Mouse (Mus musculus) kidney, adult 2 months (tissue): ENCODE measurements around the gene Gys1. TPM values are rescaled to one million over a fixed set of nuclear protein-coding genes. Genes with fewer than 3 reads are reported as not detected.

Experiments
- DNase-seq: peaks from one replicate; pipeline ENCODE4 v3.0.0; 2021
- H3K27ac ChIP-seq: fragments of 200-500 bp; 2 replicates; pipeline ENCODE4 v1.5.1; 2012; ENCODE audit warnings: low read depth, low read length, control low read depth, inconsistent platforms; ENCODE audit not compliant: insufficient read depth
- H3K27me3 ChIP-seq: fragments of 200-500 bp; replicated peaks from 2 replicates; pipeline ENCODE4 v1.6.1; 2012; ENCODE audit warnings: mild to moderate bottlenecking, moderate library complexity, low read length, inconsistent platforms; ENCODE audit not compliant: control insufficient read depth, insufficient read depth
- H3K36me3 ChIP-seq: fragments of 200-500 bp; 2 replicates; pipeline ENCODE4 v1.6.1; 2012; ENCODE audit warnings: mild to moderate bottlenecking, moderate library complexity, low read length, inconsistent platforms; ENCODE audit not compliant: control insufficient read depth, insufficient read depth
- H3K4me1 ChIP-seq: fragments of 200-500 bp; 2 replicates; pipeline ENCODE4 v1.6.1; 2011; ENCODE audit warnings: low read length; ENCODE audit not compliant: control insufficient read depth, insufficient read depth
- H3K4me3 ChIP-seq: fragments of 200-500 bp; 2 replicates; pipeline ENCODE4 v1.5.1; 2011; ENCODE audit warnings: mild to moderate bottlenecking, low read depth, low read length, control low read depth; ENCODE audit not compliant: insufficient read depth
- CTCF ChIP-seq: fragments of 200-500 bp; conservative IDR thresholded peaks from 2 replicates; pipeline ENCODE4 v1.5.1; 2011; ENCODE audit warnings: low read depth, mild to moderate bottlenecking, control low read depth, low read length, moderate library complexity, mixed read lengths; ENCODE audit not compliant: insufficient read depth, insufficient read length
- POLR2A ChIP-seq: fragments of 200-500 bp; IDR thresholded peaks from one replicate; pipeline ENCODE4 v1.6.1; 2011; ENCODE audit warnings: low read depth, low read length, control low read depth
- WGBS: fragments of 180-500 bp; shearing (Covaris S2); methylation state at CpG from one replicate; pipeline ENCODE4 v1.1.7; 2018; 5-methylcytosine and 5-hydroxymethylcytosine counted together
- polyA plus RNA-seq: library from polyadenylated mRNA; depleted of rRNA; stranded (reverse); fragments of >200 nt; gene quantifications from 2 replicates; pipeline ENCODE4 v1.2.3, GENCODE M21; 2012

The Gys1 gene
- polyA plus RNA-seq, 1 experiment = 57.4 TPM

DNA sequence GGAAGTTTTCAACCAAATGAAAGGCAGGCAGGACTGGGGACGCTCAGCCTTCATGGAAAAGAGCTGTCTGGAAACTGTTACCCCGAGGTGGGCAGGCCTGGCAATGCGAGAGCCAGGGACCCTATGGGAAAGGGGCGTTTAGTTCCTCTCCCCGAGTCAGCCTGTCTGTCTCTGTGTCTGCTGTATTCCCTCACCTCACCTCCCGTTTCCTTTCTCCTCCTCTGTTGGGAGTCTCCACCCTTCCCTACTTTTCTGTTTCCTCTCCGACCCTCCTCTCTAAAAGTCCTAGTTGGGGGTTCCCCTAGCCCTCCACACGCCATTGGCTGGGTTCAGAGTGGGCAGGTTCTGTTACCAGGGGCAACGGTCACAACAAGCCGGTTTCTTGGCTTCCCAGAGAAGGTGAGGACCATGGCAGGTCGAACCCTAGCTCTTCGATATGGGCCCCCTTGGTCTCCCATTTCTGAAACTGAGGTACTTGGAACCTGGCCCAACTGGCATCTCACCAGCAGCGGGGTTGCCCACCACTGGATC, 16.6 kb upstream of the Gys1 start:
- H3K36me3 ChIP-seq = no peaks in the 10 kb centered on the region; the same call in 1 of the 2 replicates
- 11% methylated on average over 13 of the region's 13 CpGs for WGBS
- DNase-seq = no peak
- no peak overlapping the region for H3K27ac ChIP-seq
- no peaks in the 10 kb centered on the region; the same call in 1 of the 2 replicates for H3K4me1 ChIP-seq
- TF ChIP-seq POLR2A = no peak
- TF ChIP-seq CTCF = no peak
- H3K4me3 ChIP-seq = no peak overlapping the region
- no peaks in the 10 kb centered on the region for H3K27me3 ChIP-seq

DNA sequence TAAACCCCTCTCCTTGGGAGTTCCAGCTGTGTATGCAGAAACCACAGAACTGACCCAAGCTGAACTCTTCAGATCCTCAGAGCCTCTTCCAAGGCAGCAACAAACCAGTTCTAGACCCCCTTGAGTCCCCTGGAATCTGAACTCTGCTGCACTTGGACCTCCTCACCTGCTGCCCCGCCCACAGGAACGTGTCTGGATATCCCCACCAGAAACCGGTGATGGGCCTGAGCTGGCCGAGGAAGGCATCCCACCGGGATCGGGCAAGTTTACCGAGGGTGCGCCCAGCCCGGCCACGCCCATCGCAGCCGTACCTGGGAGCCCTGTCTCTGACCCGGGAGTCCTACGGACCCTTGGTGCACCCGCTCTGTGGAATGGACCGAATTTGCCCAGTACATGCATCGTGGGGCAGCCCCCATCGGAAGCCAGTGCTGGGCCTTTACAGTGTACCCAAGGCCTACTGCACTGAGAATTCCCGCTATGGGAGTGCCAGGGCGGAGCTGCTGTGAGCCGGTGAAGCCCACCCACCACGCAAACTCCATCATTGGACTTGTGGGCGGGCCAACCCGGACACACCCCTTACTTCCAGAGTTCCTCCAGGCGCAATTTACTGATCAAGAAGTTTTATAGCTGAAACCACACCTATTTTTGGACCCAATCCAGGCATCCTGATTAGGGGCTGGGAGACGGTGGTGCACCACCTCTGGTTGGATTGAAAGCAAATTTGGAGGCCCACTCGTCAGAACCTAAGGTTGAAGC, 14.6 kb upstream of the Gys1 start:
- WGBS = 27% methylated on average over 27 of the region's 27 CpGs
- H3K27me3 ChIP-seq = no peaks in the 10 kb centered on the region
- H3K27ac ChIP-seq = no peak overlapping the region
- no peaks in the 10 kb centered on the region; the same call in 1 of the 2 replicates for H3K36me3 ChIP-seq
- DNase-seq = no peak
- no peak for TF ChIP-seq POLR2A
- no peak for TF ChIP-seq CTCF
- H3K4me3 ChIP-seq = no peak overlapping the region
- H3K4me1 ChIP-seq = no peaks in the 10 kb centered on the region

DNA sequence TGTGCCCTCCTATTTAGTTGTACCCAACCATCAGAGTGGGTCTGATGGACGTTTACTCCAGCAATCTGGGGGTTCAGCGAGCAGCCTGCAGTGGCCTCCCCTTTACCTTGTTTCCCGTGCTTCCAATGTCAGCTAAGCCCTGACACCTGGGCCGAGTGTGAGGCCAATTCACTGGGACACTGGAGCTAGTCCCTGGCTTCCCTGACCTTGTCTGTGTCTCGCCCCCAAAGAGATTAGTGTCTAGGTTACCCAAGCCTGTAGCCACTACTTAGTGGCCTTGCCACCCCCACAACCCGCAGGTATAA, 14.1 kb upstream of the Gys1 start, which contains the start of gene Lhb:
TSS of gene Lhb (plus strand) at position 206 of the 305 bp plus-strand sequence.
- H3K27me3 ChIP-seq = no peaks in the 10 kb centered on the region

GRCm38 (mm10) chr7:45421194-45421593, 13.4 kb upstream of the Gys1 start:
- H3K36me3 ChIP-seq = no peaks in the 10 kb centered on the region; the same call in 1 of the 2 replicates

More for the DNA sequence above, 14.1 kb upstream of the Gys1 start, which contains the start of gene Lhb:
- Histone ChIP-seq H3K4me1 (no peaks in the 10 kb centered on the region), H3K36me3 (no peaks in the 10 kb centered on the region; the same call in 1 of the 2 replicates), H3K27ac (no peak within 1 kb of the TSS), H3K4me3 (no peak within 1 kb of the TSS)
- 69% methylated on average over 6 of the region's 6 CpGs for whole genome bisulfite sequencing
- TF ChIP-seq POLR2A (no peak), CTCF (no peak)
- no peak for DNase-seq

DNA sequence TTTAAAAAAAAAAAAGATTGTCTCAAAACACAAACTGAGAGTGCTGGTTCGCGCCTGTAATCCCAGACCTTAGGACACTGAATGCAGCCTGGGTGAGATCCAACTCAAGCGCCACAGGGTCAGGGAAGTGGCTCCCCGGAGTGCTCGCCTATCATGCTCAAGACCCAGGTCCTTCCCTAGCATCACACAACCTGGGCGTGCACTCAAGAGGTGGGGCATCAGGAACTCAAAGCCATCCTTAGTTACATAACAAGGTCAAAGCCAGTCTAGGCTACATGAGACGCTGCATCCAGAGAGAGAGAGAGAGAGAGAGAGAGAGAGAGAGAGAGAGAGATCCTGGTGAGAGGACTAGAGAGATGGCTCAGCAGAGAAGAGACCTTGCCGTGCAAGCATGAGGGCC, 8.1 kb upstream of the Gys1 start:
- DNase-seq = no peak
- Histone ChIP-seq H3K27me3 (no peaks in the 10 kb centered on the region), H3K4me3 (no peak overlapping the region), H3K36me3 (no peaks in the 10 kb centered on the region), H3K4me1 (no peaks in the 10 kb centered on the region), H3K27ac (no peak overlapping the region)
- 82% methylated on average over 8 of the region's 8 CpGs for WGBS
- no peak for TF ChIP-seq CTCF
- TF ChIP-seq POLR2A = no peak

More at GRCm38 (mm10) chr7:45421194-45421593, 13.4 kb upstream of the Gys1 start:
- 94% methylated on average over 14 of the region's 14 CpGs for WGBS
- TF ChIP-seq POLR2A (no peak), CTCF (no peak)
- Histone ChIP-seq H3K4me1 (no peaks in the 10 kb centered on the region), H3K27me3 (no peaks in the 10 kb centered on the region), H3K4me3 (no peak overlapping the region), H3K27ac (no peak overlapping the region)
- no peak for DNase-seq

DNA sequence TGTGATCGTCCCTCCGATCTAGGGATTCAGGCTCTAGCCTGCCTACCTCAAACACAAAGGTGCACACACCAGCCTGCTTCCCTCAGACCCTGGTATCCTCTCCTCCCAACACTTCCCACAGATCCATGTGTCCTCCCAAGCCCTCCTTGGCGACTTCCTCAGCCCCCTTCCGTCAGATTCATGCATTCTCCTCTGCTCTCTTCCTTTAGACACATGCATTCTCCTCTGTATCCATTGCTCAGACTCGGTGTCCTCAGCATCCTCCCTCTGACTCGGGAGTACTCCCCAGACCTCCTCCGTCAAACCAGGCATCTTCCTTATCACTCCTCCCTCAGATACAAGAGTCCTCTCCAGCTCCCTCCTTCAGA, 825 bp upstream of the Gys1 start:
- TF ChIP-seq CTCF (no peak), POLR2A (no peak)
- Histone ChIP-seq H3K4me1 (peaks cover 12% of the 10 kb centered on the region), H3K4me3 (peak overlapping the region; percentile 72), H3K27ac (no peak overlapping the region), H3K36me3 (no peaks in the 10 kb centered on the region), H3K27me3 (no peaks in the 10 kb centered on the region)
- DNase-seq = no peak
- under 1% methylated on average over 7 of the region's 7 CpGs for WGBS

DNA sequence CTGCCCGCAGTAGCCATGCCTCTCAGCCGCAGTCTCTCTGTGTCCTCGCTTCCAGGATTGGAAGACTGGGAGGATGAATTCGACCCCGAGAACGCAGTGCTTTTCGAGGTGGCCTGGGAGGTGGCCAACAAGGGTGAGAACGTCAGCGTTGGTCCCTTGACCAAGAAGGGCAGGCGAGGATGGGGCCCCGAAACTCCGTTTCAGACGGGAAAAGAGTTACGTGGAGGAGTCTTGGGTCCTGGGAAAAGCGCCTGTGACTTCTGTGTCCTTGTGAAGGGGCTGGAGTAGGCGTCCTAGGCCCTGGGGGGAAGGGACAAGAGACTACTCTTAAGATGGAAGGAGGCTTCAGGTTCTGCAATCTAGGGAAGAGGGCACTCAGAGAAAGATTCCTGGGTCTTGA, 394 bp downstream of the Gys1 start:
- H3K27ac ChIP-seq = peak overlapping the region; percentile 85
- DNase-seq = no peak
- H3K4me1 ChIP-seq = peaks cover 12% of the 10 kb centered on the region
- H3K27me3 ChIP-seq = no peaks in the 10 kb centered on the region
- H3K36me3 ChIP-seq = no peaks in the 10 kb centered on the region
- WGBS = under 1% methylated on average over 16 of the region's 16 CpGs
- TF ChIP-seq CTCF (no peak), POLR2A (no peak)
- H3K4me3 ChIP-seq = peak overlapping the region; percentile 87
